Mouse (Mus musculus) lung, postnatal 0 days (tissue): Measurements from ENCODE around the gene Mapk8ip2. TPM values are rescaled to one million over a fixed set of nuclear protein-coding genes. Genes with fewer than 3 reads are reported as not detected.

Experiments
- ATAC-seq: fragments of 200-750 bp; cut with Nextera tagmentation; 2 replicates; pipeline ENCODE4 v1.8.0; 2017; ENCODE audit warnings: moderate library complexity
- DNase-seq: peaks from one replicate; pipeline ENCODE4 v3.0.0-alpha.2; 2016; ENCODE audit warnings: low spot score
- H3K27ac ChIP-seq: fragments of 300-500 bp; sonication (generic); 2 replicates; pipeline ENCODE4 v1.5.1; 2014; ENCODE audit warnings: antibody characterized with exemption, mild to moderate bottlenecking, low read length, mixed read lengths
- H3K27me3 ChIP-seq: fragments of 300-500 bp; sonication (generic); replicated peaks from 2 replicates; pipeline ENCODE4 v1.6.1; 2014; ENCODE audit warnings: low read length, mixed read lengths; ENCODE audit not compliant: insufficient read depth
- H3K36me3 ChIP-seq: fragments of 300-500 bp; sonication (generic); 2 replicates; pipeline ENCODE4 v1.6.1; 2014; ENCODE audit warnings: low read length, mixed read lengths; ENCODE audit not compliant: insufficient read depth
- H3K4me1 ChIP-seq: fragments of 300-500 bp; sonication (generic); 2 replicates; pipeline ENCODE4 v1.6.1; 2014; ENCODE audit warnings: antibody characterized with exemption, low read depth, low read length, mixed read lengths; ENCODE audit not compliant: insufficient read depth
- H3K4me2 ChIP-seq: fragments of 300-500 bp; sonication (generic); replicated peaks from 2 replicates; pipeline ENCODE4 v1.6.1; 2014; ENCODE audit warnings: low read depth, mild to moderate bottlenecking, low read length, moderate library complexity, mixed read lengths
- H3K4me3 ChIP-seq: fragments of 300-500 bp; sonication (generic); 2 replicates; pipeline ENCODE4 v1.5.1; 2014; ENCODE audit warnings: low read depth, low read length
- H3K9ac ChIP-seq: fragments of 300-500 bp; sonication (generic); replicated peaks from 2 replicates; pipeline ENCODE4 v1.6.1; 2014; ENCODE audit warnings: low read depth, mild to moderate bottlenecking
- H3K9me3 ChIP-seq: fragments of 300-500 bp; sonication (generic); 2 replicates; pipeline ENCODE4 v1.6.1; 2016; ENCODE audit warnings: low read length, mixed read lengths
- CTCF ChIP-seq: IDR thresholded peaks from 2 replicates; pipeline ENCODE4 v1.5.1; 2016; ENCODE audit warnings: antibody characterized with exemption, mild to moderate bottlenecking
- EP300 ChIP-seq: IDR thresholded peaks from 2 replicates; pipeline ENCODE4 v1.6.1; 2016; ENCODE audit warnings: antibody characterized with exemption, mild to moderate bottlenecking, control low read depth
- WGBS: fragments of 180-500 bp; shearing (Covaris S2); extraction: QIAGEN DNeasy Blood & Tissue Kit; methylation state at CpG from one replicate; pipeline ENCODE4 v1.1.7; 2014; 5-methylcytosine and 5-hydroxymethylcytosine counted together
- polyA plus RNA-seq: library from polyadenylated mRNA; unstranded; fragments of >200 nt; fragmentation: Nextera tagmentation; extraction: Ambion mirVana; gene quantifications from 2 replicates; pipeline ENCODE4 v1.2.1, GENCODE M21; 2015

Gene Mapk8ip2
- polyA plus RNA-seq, 1 experiment from 2014 or later: 0.06 TPM

DNA sequence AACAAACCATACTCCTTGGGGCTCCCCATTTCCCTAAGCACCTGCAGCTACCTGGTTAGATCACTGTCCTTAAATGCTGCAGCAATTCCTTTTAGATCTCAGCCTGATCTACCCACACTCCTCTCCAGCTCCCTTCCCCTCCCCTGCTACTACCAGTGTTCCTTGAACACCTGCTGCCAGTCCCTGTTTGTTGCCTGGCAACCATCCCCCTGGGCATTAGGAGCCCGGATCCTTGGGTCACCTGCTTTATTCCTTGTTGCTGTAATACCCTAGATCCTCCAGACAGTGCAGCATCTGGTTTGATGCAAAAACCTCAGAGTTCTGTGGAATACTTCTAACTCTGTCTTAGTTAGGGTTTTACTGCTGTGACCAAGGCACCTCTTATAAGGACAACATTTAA, 11.3 kb downstream of the Mapk8ip2 start:
- TF ChIP-seq EP300 (no peak), CTCF (no peak)
- no peaks in the 10 kb centered on the region for H3K4me1 ChIP-seq

DNA sequence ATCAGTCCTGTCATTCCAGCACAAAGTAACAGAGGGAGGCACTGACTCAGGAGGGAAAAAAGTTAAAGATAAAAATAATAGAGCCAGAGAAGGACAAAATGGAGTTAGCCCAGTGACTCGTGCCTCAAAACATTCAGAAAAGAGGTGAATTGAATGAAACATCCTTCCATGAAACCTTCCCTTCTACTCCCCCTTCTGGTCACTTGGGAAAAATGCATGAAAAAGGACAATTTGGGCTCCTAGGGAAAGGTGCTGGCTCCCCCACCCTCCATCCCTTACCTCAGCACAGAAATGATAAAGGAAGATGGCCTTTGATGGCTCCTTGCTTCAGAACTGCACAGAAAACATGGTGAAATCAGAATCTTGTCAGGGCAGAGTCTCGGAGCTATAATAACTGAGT, 14.9 kb downstream of the Mapk8ip2 start:
- no peak overlapping the region for H3K4me3 ChIP-seq
- WGBS: 20% methylated on average over 2 of the region's 2 CpGs
- H3K9ac ChIP-seq: no peak overlapping the region
- ATAC-seq (no peak), DNase-seq (peak; percentile 51)
- TF ChIP-seq EP300 (no peak), CTCF (peak; percentile 77)
- no peaks in the 10 kb centered on the region for H3K4me1 ChIP-seq
- H3K27me3 ChIP-seq: no peaks in the 10 kb centered on the region
- no peaks in the 10 kb centered on the region for H3K36me3 ChIP-seq
- no peak overlapping the region for H3K4me2 ChIP-seq
- no peak overlapping the region for H3K27ac ChIP-seq
- no peaks in the 10 kb centered on the region for H3K9me3 ChIP-seq

More for the DNA sequence above, 11.3 kb downstream of the Mapk8ip2 start:
- Histone ChIP-seq H3K36me3 (no peaks in the 10 kb centered on the region), H3K4me2 (no peak overlapping the region), H3K4me3 (no peak overlapping the region), H3K27me3 (no peaks in the 10 kb centered on the region), H3K27ac (no peak overlapping the region), H3K9me3 (no peaks in the 10 kb centered on the region), H3K9ac (no peak overlapping the region)
- DNase-seq (no peak), ATAC-seq (no peak)
- 8% methylated on average over 1 of the region's 1 CpGs for whole genome bisulfite sequencing

DNA sequence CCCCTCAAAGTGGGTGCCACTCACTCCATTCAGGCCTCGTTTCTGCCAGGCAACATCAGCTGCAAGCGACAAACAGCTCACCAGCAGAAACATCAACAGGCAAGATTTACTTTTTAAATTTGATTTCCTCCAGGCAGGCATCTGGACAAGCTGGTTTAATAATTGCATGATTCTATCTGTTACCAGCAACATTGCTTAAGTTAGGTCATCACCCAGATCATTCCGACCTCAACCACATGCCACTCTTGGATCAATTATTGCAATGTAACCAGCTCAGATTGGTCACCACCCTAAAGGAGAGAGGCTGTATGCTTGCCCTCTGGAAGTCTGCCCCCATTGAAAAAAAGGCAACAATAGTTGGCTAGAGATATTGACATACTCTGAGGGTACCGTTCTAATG, 17.8 kb downstream of the Mapk8ip2 start:
- Histone ChIP-seq H3K4me1 (peaks cover 8% of the 10 kb centered on the region; the same call in 1 of the 2 replicates), H3K36me3 (no peaks in the 10 kb centered on the region), H3K9ac (no peak overlapping the region), H3K9me3 (no peaks in the 10 kb centered on the region), H3K27ac (no peak overlapping the region), H3K4me3 (no peak overlapping the region), H3K27me3 (no peaks in the 10 kb centered on the region), H3K4me2 (no peak overlapping the region)
- no peak for DNase-seq
- no peak for ATAC-seq
- 83% methylated on average over 4 of the region's 4 CpGs for WGBS
- TF ChIP-seq EP300: no peak
- TF ChIP-seq CTCF: no peak

DNA sequence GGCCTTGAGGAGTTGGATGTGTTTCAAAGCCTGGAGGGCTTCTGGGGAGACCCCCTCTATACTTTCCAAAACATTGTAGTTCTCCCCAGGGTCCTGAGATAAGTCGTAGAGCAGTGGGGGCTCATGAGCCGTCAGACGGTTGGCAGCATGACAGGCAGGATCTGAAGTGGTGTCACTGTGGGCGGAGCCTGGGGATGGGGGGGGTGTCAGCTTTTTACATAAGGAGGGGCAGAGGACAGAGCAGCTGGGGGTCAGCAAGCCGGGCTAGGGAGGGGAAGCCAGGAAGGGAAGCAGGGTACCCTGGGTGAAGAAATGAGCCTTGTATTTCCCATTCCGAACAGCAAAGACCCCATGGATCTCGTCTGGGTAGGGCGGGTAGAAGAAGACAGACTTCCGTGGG, 19.7 kb downstream of the Mapk8ip2 start:
- Histone ChIP-seq H3K4me2 (no peak overlapping the region), H3K27ac (no peak overlapping the region), H3K36me3 (no peaks in the 10 kb centered on the region), H3K9ac (no peak overlapping the region), H3K4me3 (no peak overlapping the region), H3K27me3 (no peaks in the 10 kb centered on the region), H3K4me1 (peaks cover 8% of the 10 kb centered on the region; the same call in 1 of the 2 replicates), H3K9me3 (no peaks in the 10 kb centered on the region)
- ATAC-seq (no peak), DNase-seq (no peak)
- TF ChIP-seq CTCF (no peak), EP300 (no peak)
- WGBS: 65% methylated on average over 9 of the region's 9 CpGs

DNA sequence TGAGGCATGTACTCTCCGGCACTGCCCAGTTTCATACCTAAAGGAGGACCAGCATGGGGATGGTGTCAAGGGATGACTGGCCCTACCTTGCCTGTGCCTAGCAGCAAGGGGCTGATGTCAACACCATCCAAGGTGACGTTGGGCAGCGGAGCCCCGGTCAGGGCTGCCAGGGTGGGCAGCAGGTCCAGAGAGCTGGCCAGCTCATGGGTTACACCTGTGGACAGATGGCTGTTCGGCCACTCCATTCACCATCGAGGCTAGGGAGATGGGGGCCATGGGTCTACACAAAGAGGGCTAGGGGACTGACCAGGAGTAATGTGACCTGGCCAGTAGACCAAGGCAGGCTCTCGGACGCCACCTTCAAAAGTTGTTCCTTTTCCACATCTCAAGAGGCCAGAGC, 20.2 kb downstream of the Mapk8ip2 start:
- H3K4me1 ChIP-seq: peaks cover 8% of the 10 kb centered on the region; the same call in 1 of the 2 replicates
- no peak for TF ChIP-seq CTCF
- TF ChIP-seq EP300: no peak
- DNase-seq: no peak
- H3K27me3 ChIP-seq: no peaks in the 10 kb centered on the region
- no peak overlapping the region for H3K9ac ChIP-seq
- no peak overlapping the region for H3K4me3 ChIP-seq
- no peaks in the 10 kb centered on the region for H3K36me3 ChIP-seq
- H3K27ac ChIP-seq: no peak overlapping the region
- WGBS: 96% methylated on average over 8 of the region's 8 CpGs
- H3K9me3 ChIP-seq: no peaks in the 10 kb centered on the region
- no peak overlapping the region for H3K4me2 ChIP-seq
- no peak for ATAC-seq

DNA sequence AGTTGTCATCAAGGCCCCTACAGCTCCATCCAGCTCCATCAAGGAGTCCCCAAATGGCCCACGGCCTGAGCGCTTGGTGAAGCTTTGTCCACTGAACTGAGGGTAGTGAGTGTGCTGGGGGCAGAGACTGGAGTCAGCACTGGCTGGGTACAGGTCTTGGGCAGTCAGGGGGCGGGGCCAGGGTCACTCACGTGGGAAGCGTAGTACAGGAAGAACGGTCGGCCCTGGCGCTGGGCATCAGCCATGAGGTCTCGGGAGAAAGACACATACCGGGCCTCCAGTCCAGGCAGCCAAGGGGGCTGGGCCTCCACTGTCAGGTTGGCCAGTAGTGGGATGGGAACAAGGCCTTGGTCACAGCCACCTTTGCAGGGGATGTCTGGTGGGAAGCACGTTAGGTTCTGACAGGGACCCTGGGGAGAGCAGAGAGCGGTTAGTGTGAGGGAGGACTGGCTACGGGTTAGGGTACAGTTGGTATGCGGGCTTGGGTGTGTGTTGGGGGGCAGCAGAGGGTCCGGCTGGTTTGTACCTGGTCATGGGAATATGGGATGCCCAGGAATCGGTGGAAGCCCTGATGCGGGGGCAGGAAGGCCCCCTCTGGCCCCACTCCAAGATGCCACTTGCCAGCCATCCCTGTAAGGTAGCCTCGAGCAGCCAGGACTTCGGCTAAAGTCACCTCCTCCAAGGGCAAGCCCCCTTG, 21.0 kb downstream of the Mapk8ip2 start:
- ATAC-seq (no peak), DNase-seq (no peak)
- Histone ChIP-seq H3K4me1 (peaks cover 8% of the 10 kb centered on the region; the same call in 1 of the 2 replicates), H3K4me3 (no peak overlapping the region), H3K9ac (no peak overlapping the region), H3K9me3 (no peaks in the 10 kb centered on the region), H3K36me3 (no peaks in the 10 kb centered on the region), H3K27ac (no peak overlapping the region), H3K4me2 (no peak overlapping the region), H3K27me3 (no peaks in the 10 kb centered on the region)
- 91% methylated on average over 19 of the region's 19 CpGs for WGBS
- no peak for TF ChIP-seq CTCF
- no peak for TF ChIP-seq EP300

DNA sequence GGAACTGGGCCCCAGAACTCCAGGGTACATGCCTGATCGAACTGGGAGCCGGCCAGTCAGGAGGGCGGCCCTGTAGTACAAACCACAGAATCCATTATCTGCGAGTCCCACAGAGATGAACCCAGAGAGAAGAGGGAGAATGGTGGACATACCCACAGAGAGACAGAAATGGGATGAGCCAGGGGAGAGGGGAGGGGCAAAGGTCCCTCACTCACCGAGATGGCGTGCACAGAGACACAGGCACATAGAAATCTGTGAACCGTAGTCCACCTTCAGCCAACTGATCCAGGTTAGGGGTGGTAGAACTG, 21.5 kb downstream of the Mapk8ip2 start:
- Histone ChIP-seq H3K27ac (no peak overlapping the region), H3K4me1 (peaks cover 8% of the 10 kb centered on the region; the same call in 1 of the 2 replicates), H3K4me3 (peak overlapping the region; percentile 50; the same call in 1 of the 2 replicates), H3K9me3 (no peaks in the 10 kb centered on the region), H3K36me3 (no peaks in the 10 kb centered on the region), H3K27me3 (no peaks in the 10 kb centered on the region), H3K4me2 (peak overlapping the region; percentile 88), H3K9ac (peak overlapping the region; percentile 51; the same call in 1 of the 2 replicates)
- no peak for TF ChIP-seq EP300
- TF ChIP-seq CTCF: no peak
- DNase-seq (no peak), ATAC-seq (no peak)
- WGBS: 89% methylated on average over 7 of the region's 7 CpGs
